Mouse (Mus musculus) bone marrow, adult 2 months (tissue): Measurements from ENCODE around the gene Rab40c.

Experiments
- CTCF ChIP-seq: fragments of 200-500 bp; IDR thresholded peaks from 2 replicates; pipeline ENCODE4 v1.5.1; 2011; ENCODE audit warnings: low read length, control low read depth; ENCODE audit not compliant: control insufficient read depth, insufficient read depth
- POLR2A ChIP-seq: fragments of 200-500 bp; IDR thresholded peaks from 2 replicates; pipeline ENCODE4 v1.6.1; 2011; ENCODE audit warnings: low read depth, mild to moderate bottlenecking, control low read depth, low read length, borderline replicate concordance; ENCODE audit not compliant: control insufficient read depth

DNA sequence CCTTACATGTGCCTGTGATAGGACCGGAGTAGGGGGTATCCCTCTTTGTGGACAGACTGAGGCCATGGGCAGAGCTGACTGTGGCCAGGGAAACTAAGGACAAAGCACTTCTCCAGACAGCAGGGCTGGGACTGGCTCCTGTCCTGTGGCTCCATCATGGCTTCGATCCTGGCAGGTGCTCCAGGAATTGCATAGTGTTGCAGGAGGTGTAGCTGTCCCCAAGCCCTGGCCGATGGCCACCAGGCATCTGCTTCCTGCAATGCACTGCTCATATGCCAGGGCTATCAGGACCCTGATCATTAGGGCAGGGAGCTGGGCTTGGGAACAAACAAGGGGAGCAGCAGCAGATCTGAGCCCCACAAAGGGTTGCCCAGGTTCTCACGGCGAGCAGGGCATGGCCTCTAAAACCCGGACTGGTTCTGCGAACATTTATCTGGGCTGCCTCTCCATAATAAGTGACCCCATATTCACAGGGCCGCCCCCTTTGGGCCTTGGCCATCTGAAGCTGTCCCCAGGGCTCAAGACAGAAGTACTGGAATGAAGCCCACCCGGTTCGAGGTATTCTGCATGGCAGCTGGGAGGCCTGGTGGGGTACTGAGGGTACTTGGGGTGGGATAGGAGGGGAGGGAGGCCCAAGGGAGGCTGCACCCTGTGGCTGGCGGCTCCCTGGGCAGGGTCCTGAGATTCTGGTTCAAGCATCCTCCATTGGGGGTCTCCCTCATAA lies 39.4 kb upstream of the Rab40c start:
- no peak for TF ChIP-seq CTCF
- no peak for TF ChIP-seq POLR2A
